Mouse (Mus musculus): ENCODE results near the gene Chst2.

DNA sequence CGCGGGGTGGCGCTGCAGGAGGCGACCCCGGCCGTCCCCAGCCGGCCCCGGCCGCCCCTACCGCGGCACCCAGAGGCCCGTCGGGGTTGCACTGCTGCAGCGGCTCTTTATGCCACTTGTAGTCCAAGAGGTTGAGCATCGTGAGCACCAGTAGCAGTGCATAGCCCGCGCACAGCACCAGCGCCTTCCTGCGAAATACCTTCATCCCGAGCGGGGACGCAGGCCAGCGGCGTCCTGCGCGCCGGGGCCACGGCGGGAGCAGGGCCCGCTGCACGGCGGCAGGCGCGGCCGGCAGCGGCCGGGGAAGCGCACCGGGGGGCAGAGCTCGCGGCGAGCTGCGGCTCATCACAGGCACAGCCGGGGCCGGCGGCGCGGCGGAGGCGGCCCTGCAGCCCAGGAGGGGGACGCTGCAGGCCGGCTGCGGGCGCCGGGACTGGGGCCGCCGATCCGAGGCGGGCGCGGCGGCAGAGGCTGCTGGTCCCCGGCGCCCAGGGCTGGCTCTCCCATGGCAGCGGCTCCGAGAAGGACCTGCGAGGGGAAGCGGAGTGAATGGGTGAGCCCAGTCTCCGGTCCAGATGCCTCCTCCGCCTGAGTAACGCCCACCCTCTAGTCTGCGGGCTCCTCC lies 464 bp downstream of the Chst2 start:
- TF ChIP-seq CTCF (IDR thresholded peaks at IDR 0.05; ENCODE audit: borderline replicate concordance, insufficient read depth, low read length), result no peak
- TF ChIP-seq POLR2A (IDR thresholded peaks at IDR 0.05; ENCODE audit: low read depth, low read length), result no peak

Data from embryonic fibroblast, embryonic 13.5 days (primary cell).